Mouse (Mus musculus) NIH3T3 (cell line): ENCODE data around the gene Prss54.
"Not testable (repeated sequence)": the region's sequence is repeated elsewhere in the genome, so short reads cannot be mapped to it uniquely, and the experiment has no call there.

Experiments
- DNase-seq: peaks from one replicate; pipeline ENCODE4 v3.0.0-alpha.2; 2012; ENCODE audit warnings: low read depth

Gene Prss54

GRCm38 (mm10) chr8:95576240-95576639 lies at the start of gene Prss54:
Gene Prss54 (minus strand): TSS chr8:95576340.
- DNase-seq: no peak

- DNase-seq: no peak
Observed at GRCm38 (mm10) chr8:95624833-95625232, 48.7 kb upstream of the Prss54 start.

GRCm38 (mm10) chr8:95620046-95620445 lies 43.9 kb upstream of the Prss54 start:
- DNase-seq: no peak

GRCm38 (mm10) chr8:95616383-95616782 lies 40.2 kb upstream of the Prss54 start:
- DNase-seq: no peak

- DNase-seq: no peak
Observed at GRCm38 (mm10) chr8:95611769-95612168, 35.6 kb upstream of the Prss54 start.

- no peak for DNase-seq
Observed at GRCm38 (mm10) chr8:95610749-95611148, 34.6 kb upstream of the Prss54 start.

- DNase-seq: no peak
Observed at GRCm38 (mm10) chr8:95609406-95609805, 33.3 kb upstream of the Prss54 start.

GRCm38 (mm10) chr8:95607210-95607609 lies 31.1 kb upstream of the Prss54 start:
- DNase-seq: no peak

GRCm38 (mm10) chr8:95606509-95606908 lies 30.4 kb upstream of the Prss54 start:
- DNase-seq: not testable (repeated sequence)

- peak; percentile 33 for DNase-seq
Observed at GRCm38 (mm10) chr8:95602168-95602567, 26.0 kb upstream of the Prss54 start.

GRCm38 (mm10) chr8:95601306-95601705 lies 25.2 kb upstream of the Prss54 start:
- no peak for DNase-seq

GRCm38 (mm10) chr8:95599861-95600260 lies 23.7 kb upstream of the Prss54 start:
- peak; percentile 72 for DNase-seq

GRCm38 (mm10) chr8:95596841-95597241 lies 20.7 kb upstream of the Prss54 start:
- peak; percentile 9 for DNase-seq

GRCm38 (mm10) chr8:95595131-95595530 lies 19.0 kb upstream of the Prss54 start:
- no peak for DNase-seq

GRCm38 (mm10) chr8:95593439-95594393 lies 17.6 kb upstream of the Prss54 start:
- DNase-seq: no peak

GRCm38 (mm10) chr8:95592131-95592780 lies 16.1 kb upstream of the Prss54 start:
- DNase-seq: no peak

GRCm38 (mm10) chr8:95590539-95590938 lies 14.4 kb upstream of the Prss54 start:
- DNase-seq: no peak

- no peak for DNase-seq
Observed at GRCm38 (mm10) chr8:95589282-95589681, 13.1 kb upstream of the Prss54 start.

GRCm38 (mm10) chr8:95587339-95587738 lies 11.2 kb upstream of the Prss54 start:
- no peak for DNase-seq

- DNase-seq: no peak
Observed at GRCm38 (mm10) chr8:95573146-95573545, 3.0 kb downstream of the Prss54 start.

- no peak for DNase-seq
Observed at GRCm38 (mm10) chr8:95566809-95567208, 9.3 kb downstream of the Prss54 start.

GRCm38 (mm10) chr8:95566217-95566616 lies 9.9 kb downstream of the Prss54 start:
- DNase-seq: no peak

GRCm38 (mm10) chr8:95555963-95556362 lies 20.2 kb downstream of the Prss54 start:
- no peak for DNase-seq
